Mouse (Mus musculus): ENCODE data around the gene Pax5. TPM values are rescaled to one million over a fixed set of nuclear protein-coding genes. Genes with fewer than 3 reads are reported as not detected.

Pax5 gene
- total RNA-seq, 2 experiments from 2014 or later: 0.82 to 8.7 TPM

DNA sequence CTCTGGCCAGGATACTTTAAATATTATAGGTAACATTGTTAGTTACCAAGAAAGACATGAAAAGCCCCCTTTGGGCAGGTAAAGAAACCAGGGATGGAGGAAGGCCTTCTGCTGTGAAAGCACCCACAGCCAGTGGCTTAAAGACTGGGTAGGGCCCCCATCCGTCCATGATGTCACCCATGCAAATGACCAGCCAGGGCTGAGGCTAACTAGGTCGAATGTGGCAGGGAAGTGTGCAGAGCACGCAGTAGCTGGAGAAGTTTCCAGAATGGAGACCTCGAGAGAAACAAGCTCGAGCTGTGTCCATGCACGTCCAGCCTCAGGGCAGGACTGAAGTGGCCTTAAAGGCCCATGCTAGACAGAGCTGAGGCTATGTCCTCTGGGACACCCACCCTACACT, 42.9 kb downstream of the Pax5 start:
- no peak for DNase-seq

GRCm38 (mm10) chr4:44664767-44665056, 45.6 kb downstream of the Pax5 start:
- no peak for DNase-seq

GRCm38 (mm10) chr4:44664004-44664766, 46.1 kb downstream of the Pax5 start:
- DNase-seq: no peak

DNA sequence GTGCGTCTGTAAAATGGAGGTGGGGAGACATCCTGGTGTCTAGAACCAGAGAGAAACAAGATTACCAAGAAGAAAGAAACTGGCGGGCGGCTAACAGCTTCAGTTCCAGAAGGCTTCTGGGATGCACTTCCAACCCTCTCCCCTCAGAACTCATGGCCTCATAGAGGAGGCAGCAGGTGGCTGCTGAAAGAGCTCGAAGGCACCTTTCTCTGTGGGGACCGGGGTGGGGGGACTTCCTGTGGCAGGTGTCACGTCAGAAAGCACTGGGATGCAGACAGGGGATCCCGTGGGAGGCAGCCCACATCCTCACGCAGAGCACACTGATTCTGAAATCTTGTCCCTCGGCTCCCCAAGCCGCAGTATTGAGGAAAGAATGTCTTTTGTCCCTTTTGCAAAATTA, 46.8 kb downstream of the Pax5 start:
- no peak for DNase-seq

DNA sequence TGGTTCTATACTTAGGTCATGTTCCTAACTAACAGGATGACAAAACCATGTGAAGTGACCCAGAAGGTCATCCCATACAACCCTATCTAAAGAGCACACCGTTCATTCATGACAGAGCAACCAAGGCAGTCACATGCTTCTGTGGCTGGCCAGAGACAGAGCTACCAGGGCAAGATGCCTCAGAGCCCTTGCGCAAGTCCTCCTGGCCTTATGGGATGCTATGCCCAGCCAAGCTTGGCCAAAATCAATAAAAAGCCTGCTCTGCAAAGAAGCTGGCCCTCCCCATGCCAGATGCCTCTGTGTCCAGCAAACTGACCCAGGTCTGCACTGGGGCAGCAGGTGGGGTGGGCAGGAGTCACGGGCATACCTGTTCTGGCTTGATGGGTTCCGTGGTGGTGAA, 65.1 kb downstream of the Pax5 start:
- peak in 1 of 2 experiments; percentile 4 for DNase-seq

GRCm38 (mm10) chr4:44641831-44642587, 68.3 kb downstream of the Pax5 start:
- no peak for DNase-seq

DNA sequence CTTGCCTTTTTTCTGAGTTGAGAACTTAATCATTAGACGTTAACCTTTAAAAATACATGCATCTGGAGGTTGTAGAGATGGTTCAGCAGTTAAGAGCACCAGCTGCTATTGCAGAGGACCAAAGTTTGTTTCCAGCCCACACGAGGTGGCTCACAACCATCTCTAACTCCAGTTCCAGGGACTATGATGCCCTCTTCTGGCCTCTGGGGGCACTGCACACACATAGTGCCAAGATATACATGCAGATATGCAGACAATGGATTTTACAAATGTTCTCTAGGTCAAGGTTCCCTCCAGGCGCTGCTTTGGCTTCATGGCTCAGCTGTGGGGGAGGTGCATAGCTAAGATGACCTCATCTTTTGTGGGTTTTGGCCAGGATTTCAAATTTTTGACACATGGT, 74.7 kb downstream of the Pax5 start:
- no peak for DNase-seq

DNA sequence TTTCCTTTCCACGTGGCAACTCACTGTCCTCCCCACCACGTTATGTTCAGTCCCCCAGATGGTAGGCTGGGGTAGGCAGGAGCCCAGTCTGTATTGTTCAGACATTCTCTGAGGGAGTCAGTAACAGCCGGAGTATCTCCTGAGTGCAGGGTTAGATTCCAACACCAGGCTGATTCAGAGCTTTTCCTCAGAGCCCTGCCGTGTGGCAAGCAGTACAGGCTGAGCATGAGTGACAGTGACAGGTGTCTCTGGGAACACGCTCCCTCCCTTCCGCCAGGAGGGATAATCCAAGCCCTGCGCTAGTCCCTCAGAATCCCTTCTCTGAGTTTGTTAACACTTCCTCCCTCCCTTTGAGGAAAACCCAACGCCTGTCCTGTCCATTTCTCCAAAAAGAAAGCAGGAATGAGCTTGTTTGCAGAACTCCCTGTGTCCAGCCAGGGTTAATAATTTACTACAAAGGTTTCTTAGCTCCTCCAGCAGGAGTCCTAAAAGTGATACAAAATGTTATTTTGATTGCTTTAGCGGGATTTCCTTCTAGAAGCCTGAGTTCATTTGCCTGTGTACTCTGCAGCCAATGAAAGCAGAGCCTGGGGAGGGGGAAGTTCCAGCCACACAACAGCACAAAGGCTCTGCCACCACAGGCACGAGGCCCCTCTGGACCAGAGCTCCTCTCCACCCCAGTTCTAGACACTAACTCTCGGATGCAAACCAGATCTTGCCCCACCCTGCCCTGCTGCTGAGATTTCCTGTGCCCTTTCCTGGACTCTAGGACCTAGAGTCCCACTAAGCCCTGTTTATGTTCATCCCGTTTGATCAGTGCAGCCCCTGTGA, 76.4 kb downstream of the Pax5 start:
- no peak for DNase-seq

GRCm38 (mm10) chr4:44630059-44630458, 80.2 kb downstream of the Pax5 start:
- DNase-seq: no peak

DNA sequence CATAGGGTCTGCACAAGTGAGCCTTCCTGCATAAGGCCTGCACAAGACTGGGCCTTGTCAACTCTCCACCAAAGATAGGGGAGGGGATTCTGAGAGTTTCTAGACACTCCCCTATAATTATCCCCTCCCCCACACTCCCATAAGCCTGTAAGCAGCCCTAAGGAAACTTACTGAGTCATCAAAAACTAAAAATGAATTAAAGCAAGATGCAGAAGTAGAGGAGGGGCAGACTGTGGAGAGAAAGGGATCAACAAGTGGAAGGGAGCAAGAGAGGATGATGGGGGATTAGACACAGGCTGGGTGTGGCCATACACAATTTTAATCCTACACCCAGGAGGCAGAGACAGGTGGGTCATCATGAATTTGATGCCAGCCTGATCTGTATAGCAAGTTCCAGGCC, 82.4 kb downstream of the Pax5 start:
- no peak for DNase-seq

DNA sequence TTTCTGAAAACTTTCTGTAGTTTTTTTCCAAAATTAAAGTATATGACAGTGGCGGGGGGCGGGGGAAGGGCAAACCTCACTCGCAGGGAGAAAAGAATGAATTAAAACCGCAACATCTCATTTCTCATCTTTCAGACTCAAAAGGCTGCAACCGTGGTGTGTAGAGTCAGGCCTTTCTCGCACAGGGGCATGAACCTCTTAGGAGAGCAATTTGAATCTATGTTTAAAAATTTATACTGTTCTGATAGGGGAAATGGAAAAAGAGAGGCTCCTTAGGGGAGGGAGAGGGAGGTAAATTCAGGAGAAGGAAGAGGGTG, 85.2 kb downstream of the Pax5 start:
- no peak for DNase-seq

DNA sequence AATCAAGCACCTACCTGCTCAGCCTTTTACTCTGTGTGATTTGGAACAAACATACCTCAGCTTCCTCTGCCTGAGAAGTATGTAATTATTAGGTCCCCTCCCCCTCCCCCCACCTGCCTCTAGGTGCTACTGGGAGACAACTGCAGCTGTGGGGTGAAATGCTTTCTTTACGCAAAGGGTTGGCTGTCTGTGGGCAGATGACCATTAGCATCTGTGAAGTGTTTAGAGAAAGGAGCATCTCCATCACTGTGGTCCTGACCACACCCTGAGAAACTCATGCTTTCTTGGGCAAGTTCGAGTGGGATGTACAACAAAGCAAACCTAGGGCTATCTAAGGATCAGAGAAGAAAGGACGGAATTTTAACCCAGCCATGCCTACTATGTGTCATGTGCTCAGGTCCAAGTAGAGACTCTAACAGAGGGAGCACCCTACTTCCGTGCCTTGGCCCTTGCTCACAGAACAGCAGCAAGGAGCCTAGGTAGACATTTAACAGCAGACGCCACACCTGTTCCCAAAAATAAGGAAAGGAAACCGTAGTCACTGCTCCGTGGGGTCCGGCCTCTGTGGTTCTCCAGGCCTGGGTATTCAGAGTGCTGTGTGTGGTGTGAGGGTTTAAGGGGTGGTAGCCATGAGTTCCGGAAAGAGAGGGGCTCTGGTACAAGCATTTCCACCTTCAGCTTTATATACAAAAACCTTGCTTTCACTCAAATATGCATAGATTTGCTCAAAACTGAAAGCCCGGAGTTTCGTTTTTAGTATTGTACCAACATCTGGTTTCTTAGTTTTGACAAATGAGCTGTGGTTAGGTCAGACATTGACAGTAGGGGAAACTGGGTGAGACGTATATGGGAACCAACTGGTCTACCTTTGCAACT, 85.8 kb downstream of the Pax5 start:
- no peak for DNase-seq

DNA sequence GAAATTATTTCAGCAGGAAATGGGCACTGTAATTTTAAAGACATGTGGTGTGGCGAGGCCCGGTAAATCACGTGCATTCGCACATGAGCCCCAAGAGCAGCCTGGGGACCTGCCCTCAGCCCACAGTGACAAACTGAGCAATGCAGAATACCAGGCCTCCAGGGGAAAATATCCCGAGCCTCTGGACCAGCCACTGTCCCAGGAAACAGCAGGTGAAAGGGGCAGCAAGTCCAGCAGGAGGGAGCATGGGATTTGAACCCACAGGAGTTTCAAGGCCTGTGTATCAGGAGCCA, 86.9 kb downstream of the Pax5 start:
- DNase-seq: no peak

DNA sequence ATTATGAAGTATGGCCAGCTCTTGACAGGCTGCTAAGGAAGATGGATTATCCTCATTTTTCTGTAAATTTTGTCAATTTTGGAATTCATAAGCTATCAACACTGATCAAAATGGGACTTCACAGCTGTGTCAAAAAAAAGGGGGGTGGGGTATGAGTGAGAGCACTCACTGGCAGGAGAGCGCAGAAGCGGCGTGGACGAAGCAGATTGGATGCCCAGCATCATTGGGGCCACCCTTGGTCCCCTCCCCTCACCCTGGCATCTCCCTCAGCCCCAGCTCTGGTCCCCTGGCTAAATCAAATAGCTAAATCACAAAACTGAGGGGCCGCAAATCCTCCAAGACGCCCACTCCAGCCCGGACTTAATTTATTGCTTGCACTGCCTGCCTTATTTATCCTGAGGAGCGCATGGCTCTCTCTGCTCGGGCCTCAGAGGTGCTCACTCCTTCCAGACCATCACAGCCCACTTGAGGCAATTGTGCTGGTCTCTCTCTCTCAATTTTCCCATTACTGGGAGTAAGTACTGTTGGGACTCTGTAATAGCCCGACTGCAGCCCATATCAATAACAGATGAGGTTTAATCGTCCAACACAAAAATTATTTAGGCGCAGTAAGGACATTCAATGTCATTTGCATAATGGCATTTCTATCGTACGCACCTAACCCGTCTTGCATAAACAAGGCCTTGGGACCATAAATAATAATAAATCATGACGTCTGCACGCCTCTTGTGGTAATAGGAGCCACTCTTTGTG, 87.4 kb downstream of the Pax5 start:
- DNase-seq: no peak

DNA sequence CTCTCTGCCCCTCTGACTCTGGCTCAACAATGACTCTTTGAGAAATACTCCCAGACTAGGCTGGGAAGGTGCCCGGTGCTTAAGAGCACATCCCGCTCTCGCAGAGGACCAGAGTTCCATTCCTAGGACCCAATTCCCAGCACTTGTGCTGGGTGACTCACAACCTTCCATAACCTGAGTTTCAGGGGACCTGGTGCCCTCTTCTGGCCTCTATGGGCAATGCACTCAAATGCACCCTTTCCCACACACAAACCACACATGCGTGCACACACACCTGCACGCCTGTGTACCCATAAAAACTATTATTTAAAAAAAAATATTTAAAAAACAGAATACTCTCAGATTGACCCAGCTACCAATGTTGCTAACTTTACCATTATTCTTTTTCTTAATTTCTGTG, 90.0 kb downstream of the Pax5 start:
- no peak for DNase-seq

- DNase-seq: no peak
Measured at GRCm38 (mm10) chr4:44614066-44614667, 96.1 kb downstream of the Pax5 start.

GRCm38 (mm10) chr4:44612392-44612791, 97.9 kb downstream of the Pax5 start:
- DNase-seq: no peak

DNA sequence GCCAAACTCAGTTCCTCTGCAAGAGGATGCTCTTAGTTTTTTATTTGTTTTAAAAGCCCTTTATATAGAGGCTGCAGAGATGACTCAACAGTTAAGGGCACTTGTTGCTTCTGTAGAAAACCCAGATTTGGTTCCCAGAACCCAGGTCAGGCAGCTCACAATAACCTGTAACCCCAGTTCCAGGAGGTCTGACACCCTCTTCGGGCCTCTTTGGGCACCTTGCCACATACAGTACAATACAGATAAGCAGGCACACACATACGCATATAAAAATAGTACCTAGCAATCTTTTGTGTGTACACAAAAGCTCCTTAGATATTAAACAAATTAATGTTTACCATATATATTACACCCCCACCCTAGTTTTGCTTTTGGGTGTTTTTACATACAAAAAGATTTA, 104.8 kb downstream of the Pax5 start:
- DNase-seq: peak; percentile 42 to 75

- no peak for DNase-seq
Measured at GRCm38 (mm10) chr4:44602257-44602801, 108.0 kb downstream of the Pax5 start.

- peak in 1 of 2 experiments; percentile 22 for DNase-seq
Measured at GRCm38 (mm10) chr4:44601370-44601769, 108.9 kb downstream of the Pax5 start.

GRCm38 (mm10) chr4:44600875-44601274, 109.4 kb downstream of the Pax5 start:
- no peak for DNase-seq
